In genomic region chr10:82047597-82048459, GRCm38 (mm10) we compare ENCODE assay signal across 8 mouse cellular contexts. TPM values are rescaled to one million over a fixed set of nuclear protein-coding genes. Genes with fewer than 3 reads are reported as not detected.
DNase-seq lines count a peak whose midpoint lies in the region; ATAC-seq lines count a peak whose summit lies in the region.

Gene Zfp873, plus strand, starts transcription at chr10:82048123.

- peak; percentile 100 for ATAC-seq in hindbrain, embryonic 11.5 days (ENCODE audit: low FRiP score)

- no peaks in the 10 kb centered on the region for H3K36me3 ChIP-seq in hindbrain, embryonic 11.5 days (ENCODE audit: control insufficient read depth, insufficient read depth, low read length)

- H3K9ac ChIP-seq in hindbrain, embryonic 11.5 days (ENCODE audit: low read depth, low read length), result peak within 1 kb of the TSS; percentile 96

- peak within 1 kb of the TSS; percentile 39 for H3K4me2 ChIP-seq in hindbrain, embryonic 11.5 days (replicated peaks; ENCODE audit: low read depth, low read length)

- no peaks in the 10 kb centered on the region for H3K4me1 ChIP-seq in hindbrain, embryonic 11.5 days (replicated peaks; ENCODE audit: control insufficient read depth, insufficient read depth, low read length)

- 13% methylated on average over 34 of the region's 35 CpGs for WGBS in hindbrain, embryonic 11.5 days

- H3K4me3 ChIP-seq in hindbrain, embryonic 11.5 days (ENCODE audit: low read depth, low read length), result peak within 1 kb of the TSS; percentile 65

- peaks cover 18% of the 10 kb centered on the region; the same call in 1 of the 2 replicates for H3K9me3 ChIP-seq in hindbrain, embryonic 11.5 days (ENCODE audit: control insufficient read depth, low read length)

- DNase-seq in MN1 (ENCODE audit: low spot score), result peak; percentile 99
- DNase-seq in cerebellum, adult 8-10 months, result peak; percentile 93
- DNase-seq in frontal cortex, adult 2 months (ENCODE audit: extremely low spot score in 1 of 2, low spot score in 1 of 2), result peak; percentile 92 to 94
- DNase-seq in hindbrain, embryonic 11.5 days (ENCODE audit: low spot score), result peak; percentile 95
- DNase-seq in layer of hippocampus, postnatal 10 days (ENCODE audit: low spot score in 2 of 2), result peak; percentile 87 to 90
- peak; percentile 96 for DNase-seq in lung, postnatal 10 days
- peak; percentile 91 for DNase-seq in ovary, postnatal 36 days (ENCODE audit: low spot score)
- DNase-seq in thymus, postnatal 25 days, result peak; percentile 93

- no peaks in the 10 kb centered on the region for H3K27me3 ChIP-seq in hindbrain, embryonic 11.5 days (ENCODE audit: control insufficient read depth, insufficient read depth, low read length)

- H3K27ac ChIP-seq in hindbrain, embryonic 11.5 days (ENCODE audit: low read depth, low read length), result peak within 1 kb of the TSS; percentile 95

RNA-seq across cellular contexts. Expression of gene Zfp873, which starts in this region (rescaled TPM):
- 7.1 and 7.7 TPM in 2 replicates for polyA plus RNA-seq in frontal cortex, adult 2 months (2012; rRNA removed)
- polyA plus RNA-seq in hindbrain, embryonic 11.5 days (2014; fragmentation: Nextera tagmentation; extraction: Ambion mirVana), result 12.6 and 17.7 TPM in 2 replicates
- total RNA-seq in layer of hippocampus, postnatal 10 days (2021), result 10 to 100 TPM; 12.1 to 12.4 TPM

Comparison
In these comparisons a context has a peak if more than half of its experiments do, and no peak if none do; other contexts are left out.
1. Peak in every context shown above with its lines: DNase-seq, ATAC-seq, H3K4me3 ChIP-seq and H3K27ac ChIP-seq.